Mouse (Mus musculus): ENCODE measurements around the gene Ran. TPM values are rescaled to one million over a fixed set of nuclear protein-coding genes. Genes with fewer than 3 reads are reported as not detected.

Ran gene
- polyA plus RNA-seq, 1 experiment from 2014 or later = 948 TPM

- peak; percentile 19 for DNase-seq (ENCODE audit: low spot score, missing footprints)
- no peaks in the 10 kb centered on the region for H3K36me3 ChIP-seq (ENCODE audit: control insufficient read depth, insufficient read depth, low read length)
- WGBS = 80% methylated on average over 12 of the region's 12 CpGs
- no peak overlapping the region for H3K4me3 ChIP-seq (ENCODE audit: low read depth, low read length)
- H3K9ac ChIP-seq (ENCODE audit: low read length) = no peak overlapping the region
- peaks cover 6% of the 10 kb centered on the region; the same call in 1 of the 2 replicates for H3K4me1 ChIP-seq (ENCODE audit: control insufficient read depth, insufficient read depth, low read length)
- H3K27me3 ChIP-seq (ENCODE audit: control insufficient read depth, insufficient read depth, low read length) = no peaks in the 10 kb centered on the region
- ATAC-seq (ENCODE audit: low FRiP score) = no peak
- H3K9me3 ChIP-seq (ENCODE audit: control insufficient read depth, low read length) = no peaks in the 10 kb centered on the region
- no peak overlapping the region for H3K27ac ChIP-seq (ENCODE audit: low read depth, low read length)
- H3K4me2 ChIP-seq = no peak overlapping the region
These were observed 45.4 kb downstream of the Ran start for GRCm38 (mm10) chr5:129065301-129065700.

GRCm38 (mm10) chr5:129065946-129066345 lies 46.1 kb downstream of the Ran start:
- no peaks in the 10 kb centered on the region for H3K27me3 ChIP-seq (ENCODE audit: control insufficient read depth, insufficient read depth, low read length)
- H3K4me2 ChIP-seq = no peak overlapping the region
- H3K4me3 ChIP-seq (ENCODE audit: low read depth, low read length) = no peak overlapping the region
- 87% methylated on average over 9 of the region's 9 CpGs for WGBS
- H3K9ac ChIP-seq (ENCODE audit: low read length) = no peak overlapping the region
- peaks cover 6% of the 10 kb centered on the region; the same call in 1 of the 2 replicates for H3K4me1 ChIP-seq (ENCODE audit: control insufficient read depth, insufficient read depth, low read length)
- ATAC-seq (ENCODE audit: low FRiP score) (no peak), DNase-seq (ENCODE audit: low spot score, missing footprints) (no peak)
- no peaks in the 10 kb centered on the region for H3K9me3 ChIP-seq (ENCODE audit: control insufficient read depth, low read length)
- H3K36me3 ChIP-seq (ENCODE audit: control insufficient read depth, insufficient read depth, low read length) = no peaks in the 10 kb centered on the region
- H3K27ac ChIP-seq (ENCODE audit: low read depth, low read length) = no peak overlapping the region

GRCm38 (mm10) chr5:129066541-129067230 lies 46.8 kb downstream of the Ran start:
- Histone ChIP-seq H3K27me3 (ENCODE audit: control insufficient read depth, insufficient read depth, low read length) (no peaks in the 10 kb centered on the region), H3K4me1 (ENCODE audit: control insufficient read depth, insufficient read depth, low read length) (peaks cover 6% of the 10 kb centered on the region; the same call in 1 of the 2 replicates), H3K4me2 (no peak overlapping the region), H3K36me3 (ENCODE audit: control insufficient read depth, insufficient read depth, low read length) (no peaks in the 10 kb centered on the region), H3K9ac (ENCODE audit: low read length) (no peak overlapping the region), H3K4me3 (ENCODE audit: low read depth, low read length) (no peak overlapping the region), H3K9me3 (ENCODE audit: control insufficient read depth, low read length) (no peaks in the 10 kb centered on the region), H3K27ac (ENCODE audit: low read depth, low read length) (no peak overlapping the region)
- 91% methylated on average over 8 of the region's 8 CpGs for WGBS
- DNase-seq (ENCODE audit: low spot score, missing footprints) (no peak), ATAC-seq (ENCODE audit: low FRiP score) (no peak)

GRCm38 (mm10) chr5:129067231-129067834 lies 47.5 kb downstream of the Ran start:
- Histone ChIP-seq H3K9me3 (ENCODE audit: control insufficient read depth, low read length) (no peaks in the 10 kb centered on the region), H3K27me3 (ENCODE audit: control insufficient read depth, insufficient read depth, low read length) (no peaks in the 10 kb centered on the region), H3K36me3 (ENCODE audit: control insufficient read depth, insufficient read depth, low read length) (no peaks in the 10 kb centered on the region), H3K4me3 (ENCODE audit: low read depth, low read length) (no peak overlapping the region), H3K9ac (ENCODE audit: low read length) (no peak overlapping the region), H3K4me2 (no peak overlapping the region), H3K4me1 (ENCODE audit: control insufficient read depth, insufficient read depth, low read length) (peaks cover 6% of the 10 kb centered on the region; the same call in 1 of the 2 replicates), H3K27ac (ENCODE audit: low read depth, low read length) (no peak overlapping the region)
- DNase-seq (ENCODE audit: low spot score, missing footprints) = peak; percentile 2
- ATAC-seq (ENCODE audit: low FRiP score) = no peak
- 84% methylated on average over 13 of the region's 13 CpGs for WGBS

- 85% methylated on average over 14 of the region's 14 CpGs for WGBS
- Histone ChIP-seq H3K36me3 (ENCODE audit: control insufficient read depth, insufficient read depth, low read length) (no peaks in the 10 kb centered on the region), H3K9ac (ENCODE audit: low read length) (no peak overlapping the region), H3K4me1 (ENCODE audit: control insufficient read depth, insufficient read depth, low read length) (no peaks in the 10 kb centered on the region), H3K4me2 (no peak overlapping the region), H3K4me3 (ENCODE audit: low read depth, low read length) (no peak overlapping the region), H3K27ac (ENCODE audit: low read depth, low read length) (no peak overlapping the region), H3K9me3 (ENCODE audit: control insufficient read depth, low read length) (no peaks in the 10 kb centered on the region), H3K27me3 (ENCODE audit: control insufficient read depth, insufficient read depth, low read length) (no peaks in the 10 kb centered on the region)
- DNase-seq (ENCODE audit: low spot score, missing footprints) (peak; percentile 33), ATAC-seq (ENCODE audit: low FRiP score) (no peak)
These were observed 52.0 kb downstream of the Ran start for GRCm38 (mm10) chr5:129071761-129072280.

- Histone ChIP-seq H3K9me3 (ENCODE audit: control insufficient read depth, low read length) (no peaks in the 10 kb centered on the region), H3K4me3 (ENCODE audit: low read depth, low read length) (no peak overlapping the region), H3K36me3 (ENCODE audit: control insufficient read depth, insufficient read depth, low read length) (no peaks in the 10 kb centered on the region), H3K27me3 (ENCODE audit: control insufficient read depth, insufficient read depth, low read length) (no peaks in the 10 kb centered on the region), H3K4me2 (no peak overlapping the region), H3K4me1 (ENCODE audit: control insufficient read depth, insufficient read depth, low read length) (no peaks in the 10 kb centered on the region), H3K9ac (ENCODE audit: low read length) (no peak overlapping the region), H3K27ac (ENCODE audit: low read depth, low read length) (no peak overlapping the region)
- no peak for ATAC-seq (ENCODE audit: low FRiP score)
- peak; percentile 54 for DNase-seq (ENCODE audit: low spot score, missing footprints)
- 70% methylated on average over 6 of the region's 6 CpGs for WGBS
These were observed 53.5 kb downstream of the Ran start for GRCm38 (mm10) chr5:129073404-129073803.

Other genes starting within 250 kb of the Ran start
- gene Rimbp2, start 66.6 kb upstream of the Ran start, polyA plus RNA-seq (2014; fragmentation: Nextera tagmentation; extraction: Ambion mirVana) = 1.5 and 1.6 TPM in 2 replicates
- gene Stx2, start 11.5 kb upstream of the Ran start, polyA plus RNA-seq (2014; fragmentation: Nextera tagmentation; extraction: Ambion mirVana) = 26.0 and 27.6 TPM in 2 replicates
- gene Adgrd1, start 76.7 kb downstream of the Ran start, polyA plus RNA-seq (2014; fragmentation: Nextera tagmentation; extraction: Ambion mirVana) = 0.07 and 0.15 TPM in 2 replicates